19 mouse cellular contexts compared by ENCODE assay signal in genomic region chr1:155462582-155462981, GRCm38 (mm10).
"Had no signal": no experiment of that assay in that cellular context is flagged by ENCODE, and none has a peak within 500 bp of the region (broad histone marks: within the 10 kb centered on the region; RNA-seq: fewer than 3 reads in every experiment).

No protein-coding gene starts in this region.

- H3K4me3 ChIP-seq: midbrain, embryonic 10.5 days; midbrain, embryonic 12.5 days; myocyte; neural tube, embryonic 13.5 days; neural tube, embryonic 15.5 days; stomach, embryonic 15.5 days had no signal

- H3K9me3 ChIP-seq: midbrain, embryonic 10.5 days; midbrain, embryonic 12.5 days; neural tube, embryonic 13.5 days; neural tube, embryonic 15.5 days; stomach, embryonic 15.5 days had no signal

- ATAC-seq: midbrain, embryonic 16.5 days had no signal

- H3K27me3 ChIP-seq: midbrain, embryonic 12.5 days; neural tube, embryonic 13.5 days; neural tube, embryonic 15.5 days; stomach, embryonic 15.5 days had no signal

- H3K27ac ChIP-seq: liver, embryonic 14.5 days; midbrain, embryonic 10.5 days; midbrain, embryonic 12.5 days; neural tube, embryonic 13.5 days; neural tube, embryonic 15.5 days; stomach, embryonic 15.5 days; stomach, postnatal 0 days had no signal

- H3K4me1 ChIP-seq: neural tube, embryonic 15.5 days; stomach, embryonic 15.5 days had no signal

- H3K36me3 ChIP-seq: midbrain, embryonic 10.5 days; midbrain, embryonic 12.5 days; neural tube, embryonic 13.5 days; neural tube, embryonic 15.5 days; stomach, embryonic 15.5 days had no signal

- DNase-seq: lung, adult 18-20 months; lung, embryonic 14.5 days; lung, postnatal 10 days; lung, postnatal 4 days; midbrain, embryonic 14.5 days; right cerebral cortex, adult 18-20 months; right cerebral cortex, postnatal 14 days; thymus, adult 2 months; thymus, postnatal 25 days; thymus, postnatal 4 days had no signal
